Mouse (Mus musculus): ENCODE measurements at regions not wholly inside any gene's neighbourhood (a gene's known extent, or its start where the extent isn't known, plus 50 kb on each side); places are given as distances from the start of the nearest gene placed in this dataset.

DNA sequence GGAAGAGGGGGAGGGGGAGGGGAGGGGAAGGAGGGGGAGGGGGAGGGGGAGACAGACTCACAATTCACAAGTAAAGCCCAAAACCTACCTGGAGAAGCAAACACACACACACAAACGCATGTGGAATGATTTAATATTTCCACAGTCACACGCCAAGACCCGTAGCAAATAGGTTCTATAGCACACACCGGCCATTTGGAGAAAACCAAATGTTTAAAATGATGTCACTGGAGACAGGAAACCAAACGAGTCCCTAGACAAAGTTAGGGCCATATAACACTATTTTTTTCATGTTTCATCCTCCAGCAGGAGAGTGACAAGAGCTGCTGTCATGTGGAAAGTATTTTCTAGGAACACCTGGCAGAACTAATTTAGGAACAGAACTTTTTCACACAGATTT, 175.9 kb upstream of the Lrig1 start:
- WGBS: 66% methylated on average over 5 of the region's 5 CpGs
- Histone ChIP-seq H3K9ac (replicated peaks; ENCODE audit: low read length) (no peak overlapping the region), H3K9me3 (ENCODE audit: low read length) (no peaks in the 10 kb centered on the region), H3K4me1 (ENCODE audit: insufficient read depth, low read length) (no peaks in the 10 kb centered on the region), H3K4me2 (replicated peaks; ENCODE audit: low read depth, low read length) (no peak overlapping the region), H3K36me3 (ENCODE audit: insufficient read depth, low read length) (no peaks in the 10 kb centered on the region), H3K27me3 (ENCODE audit: insufficient read depth, low read length) (no peaks in the 10 kb centered on the region), H3K27ac (ENCODE audit: low read length) (no peak overlapping the region), H3K4me3 (ENCODE audit: low read length) (no peak overlapping the region)
- ATAC-seq (ENCODE audit: low FRiP score, low TSS enrichment): no peak

GRCm38 (mm10) chr6:94875065-94875464, 175.1 kb upstream of the Lrig1 start:
- Histone ChIP-seq H3K9ac (replicated peaks; ENCODE audit: low read length) (no peak overlapping the region), H3K27ac (ENCODE audit: low read length) (no peak overlapping the region), H3K4me2 (replicated peaks; ENCODE audit: low read depth, low read length) (no peak overlapping the region), H3K4me1 (ENCODE audit: insufficient read depth, low read length) (no peaks in the 10 kb centered on the region), H3K36me3 (ENCODE audit: insufficient read depth, low read length) (no peaks in the 10 kb centered on the region), H3K9me3 (ENCODE audit: low read length) (no peaks in the 10 kb centered on the region), H3K4me3 (ENCODE audit: low read length) (no peak overlapping the region), H3K27me3 (ENCODE audit: insufficient read depth, low read length) (no peaks in the 10 kb centered on the region)
- WGBS: 89% methylated on average over 4 of the region's 4 CpGs
- ATAC-seq (ENCODE audit: low FRiP score, low TSS enrichment): no peak

- Histone ChIP-seq H3K27ac (ENCODE audit: low read length) (no peak overlapping the region), H3K9me3 (ENCODE audit: low read length) (no peaks in the 10 kb centered on the region), H3K36me3 (ENCODE audit: insufficient read depth, low read length) (no peaks in the 10 kb centered on the region), H3K4me1 (ENCODE audit: insufficient read depth, low read length) (no peaks in the 10 kb centered on the region), H3K4me3 (ENCODE audit: low read length) (no peak overlapping the region), H3K27me3 (ENCODE audit: insufficient read depth, low read length) (no peaks in the 10 kb centered on the region), H3K9ac (replicated peaks; ENCODE audit: low read length) (no peak overlapping the region), H3K4me2 (replicated peaks; ENCODE audit: low read depth, low read length) (no peak overlapping the region)
- WGBS: 77% methylated on average over 1 of the region's 1 CpGs
- ATAC-seq (ENCODE audit: low FRiP score, low TSS enrichment): no peak
These were observed 174.5 kb upstream of the Lrig1 start for GRCm38 (mm10) chr6:94874415-94874814.

GRCm38 (mm10) chr6:94867952-94868351, 168.0 kb upstream of the Lrig1 start:
- ATAC-seq (ENCODE audit: low FRiP score, low TSS enrichment): no peak
- H3K9ac ChIP-seq (replicated peaks; ENCODE audit: low read length): no peak overlapping the region
- H3K4me2 ChIP-seq (replicated peaks; ENCODE audit: low read depth, low read length): no peak overlapping the region
- no peaks in the 10 kb centered on the region for H3K27me3 ChIP-seq (ENCODE audit: insufficient read depth, low read length)
- no peak overlapping the region for H3K27ac ChIP-seq (ENCODE audit: low read length)
- no peaks in the 10 kb centered on the region for H3K4me1 ChIP-seq (ENCODE audit: insufficient read depth, low read length)
- no peak overlapping the region for H3K4me3 ChIP-seq (ENCODE audit: low read length)
- H3K9me3 ChIP-seq (ENCODE audit: low read length): no peaks in the 10 kb centered on the region
- WGBS: 44% methylated on average over 3 of the region's 3 CpGs
- no peaks in the 10 kb centered on the region for H3K36me3 ChIP-seq (ENCODE audit: insufficient read depth, low read length)

- Histone ChIP-seq H3K27ac (ENCODE audit: low read length) (no peak overlapping the region), H3K27me3 (ENCODE audit: insufficient read depth, low read length) (no peaks in the 10 kb centered on the region), H3K4me2 (replicated peaks; ENCODE audit: low read depth, low read length) (no peak overlapping the region), H3K4me3 (ENCODE audit: low read length) (no peak overlapping the region), H3K9ac (replicated peaks; ENCODE audit: low read length) (no peak overlapping the region), H3K4me1 (ENCODE audit: insufficient read depth, low read length) (no peaks in the 10 kb centered on the region), H3K9me3 (ENCODE audit: low read length) (no peaks in the 10 kb centered on the region), H3K36me3 (ENCODE audit: insufficient read depth, low read length) (no peaks in the 10 kb centered on the region)
- no peak for ATAC-seq (ENCODE audit: low FRiP score, low TSS enrichment)
- WGBS: 80% methylated on average over 2 of the region's 2 CpGs
These were observed 165.5 kb upstream of the Lrig1 start for GRCm38 (mm10) chr6:94865498-94865897.

- Histone ChIP-seq H3K9me3 (ENCODE audit: low read length) (no peaks in the 10 kb centered on the region), H3K4me2 (replicated peaks; ENCODE audit: low read depth, low read length) (no peak overlapping the region), H3K27me3 (ENCODE audit: insufficient read depth, low read length) (no peaks in the 10 kb centered on the region), H3K9ac (replicated peaks; ENCODE audit: low read length) (no peak overlapping the region), H3K4me3 (ENCODE audit: low read length) (no peak overlapping the region), H3K4me1 (ENCODE audit: insufficient read depth, low read length) (no peaks in the 10 kb centered on the region; the same call in 1 of the 2 replicates), H3K27ac (ENCODE audit: low read length) (no peak overlapping the region), H3K36me3 (ENCODE audit: insufficient read depth, low read length) (no peaks in the 10 kb centered on the region)
- 76% methylated on average over 5 of the region's 5 CpGs for WGBS
- no peak for ATAC-seq (ENCODE audit: low FRiP score, low TSS enrichment)
These were observed 158.2 kb upstream of the Lrig1 start for GRCm38 (mm10) chr6:94858121-94858621.

DNA sequence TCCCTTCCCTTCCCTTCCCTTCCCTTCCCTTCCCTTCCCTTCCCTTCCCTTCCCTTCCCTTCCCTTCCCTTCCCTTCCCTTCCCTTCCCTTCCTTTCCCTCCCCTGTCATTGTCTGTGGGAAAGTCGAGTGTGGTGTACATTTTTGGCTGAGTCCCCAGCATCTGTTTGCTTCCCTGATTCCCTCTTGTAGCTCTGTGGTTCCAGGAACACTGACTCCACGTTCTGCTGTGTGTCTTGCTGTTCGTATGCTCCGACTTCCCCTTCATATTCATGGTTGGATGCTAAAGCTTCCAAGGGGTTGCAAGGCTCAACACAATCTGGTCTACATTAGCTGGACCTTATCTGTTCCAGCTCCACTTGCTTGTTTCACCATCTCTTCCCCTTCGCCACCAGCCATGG, 150.2 kb upstream of the Lrig1 start:
- Histone ChIP-seq H3K9ac (replicated peaks; ENCODE audit: low read length) (no peak overlapping the region), H3K4me3 (ENCODE audit: low read length) (no peak overlapping the region), H3K27ac (ENCODE audit: low read length) (no peak overlapping the region), H3K4me1 (ENCODE audit: insufficient read depth, low read length) (no peaks in the 10 kb centered on the region), H3K4me2 (replicated peaks; ENCODE audit: low read depth, low read length) (no peak overlapping the region), H3K36me3 (ENCODE audit: insufficient read depth, low read length) (no peaks in the 10 kb centered on the region), H3K27me3 (ENCODE audit: insufficient read depth, low read length) (no peaks in the 10 kb centered on the region), H3K9me3 (ENCODE audit: low read length) (no peaks in the 10 kb centered on the region)
- WGBS: 90% methylated on average over 4 of the region's 5 CpGs
- no peak for ATAC-seq (ENCODE audit: low FRiP score, low TSS enrichment)

DNA sequence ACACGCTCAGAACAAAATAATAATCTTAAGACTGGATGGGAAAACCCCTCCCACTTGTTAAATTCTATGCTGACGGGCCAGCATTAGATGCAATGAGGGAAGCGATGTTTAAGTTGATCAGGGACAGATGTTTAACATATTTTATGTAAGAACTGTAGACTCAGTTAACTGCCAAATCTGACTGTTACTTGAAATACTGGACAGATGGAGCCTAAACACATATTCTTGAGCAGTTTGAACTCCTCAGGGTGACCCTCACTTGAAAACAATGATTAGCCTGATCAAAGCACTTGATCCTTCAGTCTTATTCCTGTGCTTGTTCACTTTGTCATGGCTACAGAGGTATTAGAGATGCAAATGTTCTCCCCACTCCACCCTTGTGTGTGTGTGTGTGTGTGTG, 149.6 kb upstream of the Lrig1 start:
- Histone ChIP-seq H3K27me3 (ENCODE audit: insufficient read depth, low read length) (no peaks in the 10 kb centered on the region), H3K36me3 (ENCODE audit: insufficient read depth, low read length) (no peaks in the 10 kb centered on the region), H3K4me1 (ENCODE audit: insufficient read depth, low read length) (no peaks in the 10 kb centered on the region), H3K9ac (replicated peaks; ENCODE audit: low read length) (no peak overlapping the region), H3K9me3 (ENCODE audit: low read length) (no peaks in the 10 kb centered on the region), H3K27ac (ENCODE audit: low read length) (no peak overlapping the region), H3K4me2 (replicated peaks; ENCODE audit: low read depth, low read length) (no peak overlapping the region), H3K4me3 (ENCODE audit: low read length) (no peak overlapping the region)
- WGBS: 68% methylated on average over 3 of the region's 3 CpGs
- ATAC-seq (ENCODE audit: low FRiP score, low TSS enrichment): no peak

GRCm38 (mm10) chr6:94848437-94848836, 148.5 kb upstream of the Lrig1 start:
- H3K27me3 ChIP-seq (ENCODE audit: insufficient read depth, low read length): no peaks in the 10 kb centered on the region
- 92% methylated on average over 1 of the region's 1 CpGs for whole genome bisulfite sequencing
- no peak for ATAC-seq (ENCODE audit: low FRiP score, low TSS enrichment)

GRCm38 (mm10) chr6:94845821-94846220, 145.9 kb upstream of the Lrig1 start:
- H3K4me1 ChIP-seq (ENCODE audit: insufficient read depth, low read length): no peaks in the 10 kb centered on the region
- no peaks in the 10 kb centered on the region for H3K36me3 ChIP-seq (ENCODE audit: insufficient read depth, low read length)
- no peak overlapping the region for H3K4me3 ChIP-seq (ENCODE audit: low read length)
- H3K9me3 ChIP-seq (ENCODE audit: low read length): no peaks in the 10 kb centered on the region
- WGBS: 70% methylated on average over 6 of the region's 6 CpGs
- no peaks in the 10 kb centered on the region for H3K27me3 ChIP-seq (ENCODE audit: insufficient read depth, low read length)
- H3K27ac ChIP-seq (ENCODE audit: low read length): no peak overlapping the region
- H3K4me2 ChIP-seq (replicated peaks; ENCODE audit: low read depth, low read length): no peak overlapping the region
- H3K9ac ChIP-seq (replicated peaks; ENCODE audit: low read length): no peak overlapping the region
- ATAC-seq (ENCODE audit: low FRiP score, low TSS enrichment): no peak

More at GRCm38 (mm10) chr6:94848437-94848836, 148.5 kb upstream of the Lrig1 start:
- H3K9ac ChIP-seq (replicated peaks; ENCODE audit: low read length): no peak overlapping the region
- no peaks in the 10 kb centered on the region for H3K36me3 ChIP-seq (ENCODE audit: insufficient read depth, low read length)
- H3K4me3 ChIP-seq (ENCODE audit: low read length): no peak overlapping the region
- no peaks in the 10 kb centered on the region for H3K9me3 ChIP-seq (ENCODE audit: low read length)
- no peak overlapping the region for H3K27ac ChIP-seq (ENCODE audit: low read length)
- H3K4me1 ChIP-seq (ENCODE audit: insufficient read depth, low read length): no peaks in the 10 kb centered on the region
- H3K4me2 ChIP-seq (replicated peaks; ENCODE audit: low read depth, low read length): no peak overlapping the region
